Mouse (Mus musculus) thymus, adult 2 months (tissue): ENCODE data around the gene Rasl11a.

ENCODE experiments used
- CTCF ChIP-seq: fragments of 200-500 bp; IDR thresholded peaks from 2 replicates; pipeline ENCODE4 v1.5.1; 2012; ENCODE audit warnings: mild to moderate bottlenecking, control low read depth, low read length, moderate library complexity, borderline replicate concordance; ENCODE audit not compliant: control insufficient read depth, poor library complexity, insufficient read depth; ENCODE audit errors: extremely low read depth
- POLR2A ChIP-seq: fragments of 200-500 bp; IDR thresholded peaks from 2 replicates; pipeline ENCODE4 v1.6.1; 2012; ENCODE audit warnings: mild to moderate bottlenecking, low read length, control low read depth, moderate library complexity; ENCODE audit not compliant: control insufficient read depth, poor library complexity, insufficient read depth; ENCODE audit errors: extremely low read depth

DNA sequence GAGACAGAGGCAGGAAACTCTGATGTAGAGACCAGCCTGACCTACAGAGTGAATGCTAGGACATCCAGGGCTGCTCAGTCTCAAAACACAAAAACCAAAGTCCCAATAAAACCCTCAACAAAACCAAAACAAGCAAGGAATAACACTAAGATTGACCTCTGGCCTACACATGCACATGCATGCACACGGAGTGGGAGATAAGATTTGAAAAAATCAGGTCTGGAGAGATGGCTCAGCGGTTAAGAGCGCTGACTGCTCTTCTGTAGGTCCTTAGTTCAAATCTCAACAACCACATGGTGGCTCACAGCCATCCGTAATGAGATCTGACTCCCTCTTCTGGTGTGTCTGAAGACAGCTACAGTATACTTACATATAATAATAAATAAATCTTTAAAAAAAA is 4.4 kb upstream of the Rasl11a start:
- TF ChIP-seq CTCF (no peak), POLR2A (no peak)
